Mouse (Mus musculus): ENCODE data around the gene H1f0. TPM values are rescaled to one million over a fixed set of nuclear protein-coding genes. Genes with fewer than 3 reads are reported as not detected.

The H1f0 gene
- polyA plus RNA-seq, 2 experiments: 47.8 to 65.2 TPM

GRCm38 (mm10) chr15:79056601-79057000, 28.4 kb downstream of the H1f0 start:
- ATAC-seq (ENCODE audit: insufficient read depth) (no peak), DNase-seq (ENCODE audit: low read depth in 3 of 3, low spot score in 3 of 3) (no peak)
- no peak overlapping the region for H3K9ac ChIP-seq (replicated peaks)
- H3K36me3 ChIP-seq (replicated peaks; ENCODE audit: control insufficient read depth, insufficient read depth, low read depth): peaks cover 83% of the 10 kb centered on the region
- H3K9me3 ChIP-seq (ENCODE audit: control insufficient read depth, low read length): no peaks in the 10 kb centered on the region
- no peak overlapping the region for H3K27ac ChIP-seq
- H3K4me1 ChIP-seq (replicated peaks; ENCODE audit: control insufficient read depth in 2 of 2, insufficient read depth in 2 of 2, low read length in 1 of 2): peaks cover 22 to 28% of the 10 kb centered on the region in 2 experiments
- 88% methylated on average over 7 of the region's 7 CpGs for WGBS (ENCODE audit: insufficient replicate concordance)
- TF ChIP-seq CTCF (IDR thresholded peaks at IDR 0.05; ENCODE audit: low read depth): no peak
- no peak for TF ChIP-seq EP300 (IDR thresholded peaks at IDR 0.05; ENCODE audit: low read depth)
- no peak overlapping the region for H3K4me3 ChIP-seq (ENCODE audit: insufficient read depth in 1 of 2, low read depth in 2 of 2, low read length in 2 of 2)
- no peak overlapping the region for H3K4me2 ChIP-seq (ENCODE audit: low read depth)
- no peaks in the 10 kb centered on the region for H3K27me3 ChIP-seq (ENCODE audit: control insufficient read depth, insufficient read depth, low read length)

- Histone ChIP-seq H3K27me3 (ENCODE audit: control insufficient read depth, insufficient read depth, low read length) (no peaks in the 10 kb centered on the region), H3K9ac (replicated peaks) (no peak overlapping the region; the same call in 1 of the 2 replicates), H3K27ac (peak overlapping the region; percentile 72), H3K4me2 (ENCODE audit: low read depth) (peak overlapping the region; percentile 51), H3K4me1 (replicated peaks; ENCODE audit: control insufficient read depth in 2 of 2, insufficient read depth in 2 of 2, low read length in 1 of 2) (peaks cover 22% of the 10 kb centered on the region in 2 experiments), H3K9me3 (ENCODE audit: control insufficient read depth, low read length) (no peaks in the 10 kb centered on the region), H3K36me3 (replicated peaks; ENCODE audit: control insufficient read depth, insufficient read depth, low read depth) (peaks cover 82% of the 10 kb centered on the region), H3K4me3 (ENCODE audit: insufficient read depth in 1 of 2, low read depth in 2 of 2, low read length in 2 of 2) (no peak overlapping the region)
- WGBS (ENCODE audit: insufficient replicate concordance): 46% methylated on average over 6 of the region's 6 CpGs
- TF ChIP-seq CTCF (IDR thresholded peaks at IDR 0.05; ENCODE audit: low read depth): 0 out of 2 replicates have a peak, but pooled peaks have one; percentile 16
- TF ChIP-seq EP300 (IDR thresholded peaks at IDR 0.05; ENCODE audit: low read depth): peak; percentile 53
- peak; percentile 30 for ATAC-seq (ENCODE audit: insufficient read depth)
- peak; percentile 65 to 69 (median 67) for DNase-seq (ENCODE audit: low read depth in 3 of 3, low spot score in 3 of 3)
Observed at GRCm38 (mm10) chr15:79057850-79058249, 29.6 kb downstream of the H1f0 start.

GRCm38 (mm10) chr15:79060887-79061565, 32.8 kb downstream of the H1f0 start:
- Histone ChIP-seq H3K9ac (replicated peaks) (peak overlapping the region; percentile 94), H3K4me1 (replicated peaks; ENCODE audit: control insufficient read depth in 2 of 2, insufficient read depth in 2 of 2, low read length in 1 of 2) (peaks cover 37 to 38% of the 10 kb centered on the region in 2 experiments), H3K27ac (peak overlapping the region; percentile 42), H3K27me3 (ENCODE audit: control insufficient read depth, insufficient read depth, low read length) (no peaks in the 10 kb centered on the region), H3K9me3 (ENCODE audit: control insufficient read depth, low read length) (no peaks in the 10 kb centered on the region), H3K4me2 (ENCODE audit: low read depth) (peak overlapping the region; percentile 87), H3K36me3 (replicated peaks; ENCODE audit: control insufficient read depth, insufficient read depth, low read depth) (peaks cover 51% of the 10 kb centered on the region), H3K4me3 (ENCODE audit: insufficient read depth in 1 of 2, low read depth in 2 of 2, low read length in 2 of 2) (peak overlapping the region; percentile 32 to 93)
- no peak for TF ChIP-seq CTCF (IDR thresholded peaks at IDR 0.05; ENCODE audit: low read depth)
- TF ChIP-seq EP300 (IDR thresholded peaks at IDR 0.05; ENCODE audit: low read depth): no peak
- 68% methylated on average over 14 of the region's 14 CpGs for WGBS (ENCODE audit: insufficient replicate concordance)
- ATAC-seq (ENCODE audit: insufficient read depth) (no peak), DNase-seq (ENCODE audit: low read depth in 3 of 3, low spot score in 3 of 3) (no peak)

GRCm38 (mm10) chr15:79062376-79063159, 34.3 kb downstream of the H1f0 start, which contains the start of gene Ankrd54:
Ankrd54 (minus strand) TSS chr15:79062893.
- Histone ChIP-seq H3K27me3 (ENCODE audit: control insufficient read depth, insufficient read depth, low read length) (no peaks in the 10 kb centered on the region), H3K27ac (peak within 1 kb of the TSS; percentile 78), H3K36me3 (replicated peaks; ENCODE audit: control insufficient read depth, insufficient read depth, low read depth) (peaks cover 35% of the 10 kb centered on the region), H3K4me1 (replicated peaks; ENCODE audit: control insufficient read depth in 2 of 2, insufficient read depth in 2 of 2, low read length in 1 of 2) (peaks cover 49 to 50% of the 10 kb centered on the region in 2 experiments), H3K9ac (replicated peaks) (peak within 1 kb of the TSS; percentile 94), H3K4me2 (ENCODE audit: low read depth) (peak within 1 kb of the TSS; percentile 87), H3K9me3 (ENCODE audit: control insufficient read depth, low read length) (no peaks in the 10 kb centered on the region), H3K4me3 (ENCODE audit: insufficient read depth in 1 of 2, low read depth in 2 of 2, low read length in 2 of 2) (peak within 1 kb of the TSS; percentile 87 to 93)
- ATAC-seq (ENCODE audit: insufficient read depth) (peak; percentile 95), DNase-seq (ENCODE audit: low read depth in 3 of 3, low spot score in 3 of 3) (peak; percentile 100)
- TF ChIP-seq EP300 (IDR thresholded peaks at IDR 0.05; ENCODE audit: low read depth) (no peak), CTCF (IDR thresholded peaks at IDR 0.05; ENCODE audit: low read depth) (no peak)
- WGBS (ENCODE audit: insufficient replicate concordance): under 1% methylated on average over 80 of the region's 80 CpGs
